Mouse (Mus musculus) MEL-GATA-1-ER (cell line): ENCODE data around the gene Ints7.
A peak's percentile ranks its signal among the peaks of the same experiment; 100 is the strongest.

Experiments used
- DNase-seq: peaks from one replicate; pipeline ENCODE4 v3.0.0-alpha.2; 2012; ENCODE audit warnings: low read depth; ENCODE audit errors: extremely low read depth

The Ints7 gene

DNA sequence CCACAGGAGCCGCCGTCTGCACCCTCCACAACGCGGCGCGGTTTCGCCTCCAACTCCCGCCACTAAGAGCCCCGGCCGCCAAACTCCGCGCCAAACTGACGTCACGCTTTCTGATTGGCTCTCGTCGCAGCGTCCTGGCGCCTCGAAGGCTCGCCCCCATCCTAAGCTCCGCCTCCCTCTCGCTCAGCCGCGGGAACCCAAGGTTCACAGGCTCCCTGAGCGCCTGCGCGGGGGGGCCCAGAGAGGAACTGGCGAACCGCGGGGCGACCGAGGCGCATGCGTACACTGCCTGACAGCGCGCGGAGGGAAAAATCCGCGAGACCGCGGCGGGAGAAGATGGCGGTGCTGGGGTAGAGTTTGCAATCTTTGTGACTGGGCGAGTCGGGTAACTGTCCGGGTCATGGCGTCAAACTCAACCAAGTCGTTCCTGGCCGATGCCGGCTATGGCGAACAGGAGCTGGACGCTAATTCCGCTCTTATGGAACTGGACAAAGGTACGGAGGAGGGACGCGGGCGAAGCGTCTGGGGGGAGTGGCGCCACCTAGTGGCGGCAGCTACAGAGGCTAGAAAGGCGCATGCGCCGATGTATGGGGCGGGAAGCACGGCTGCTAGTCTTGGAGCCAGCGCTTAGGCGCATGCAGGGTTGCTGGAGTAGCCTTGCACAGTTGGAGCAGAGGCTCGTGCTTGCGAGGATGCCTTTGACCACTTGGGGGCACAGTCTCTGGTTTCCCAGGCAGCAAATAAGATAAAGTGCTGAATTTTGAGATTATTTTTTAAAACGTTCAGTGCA is at the start of gene Ints7, which contains the start of gene Dtl:
TSS of gene Ints7 (plus strand) at position 179 of the 790 bp plus-strand sequence.
TSS of gene Dtl (minus strand) at position 87 of the 790 bp plus-strand sequence.
- peak; percentile 91 for DNase-seq

GRCm38 (mm10) chr1:191527089-191527488 is 48.3 kb upstream of the Ints7 start:
- peak; percentile 16 for DNase-seq

GRCm38 (mm10) chr1:191527921-191528612 is 47.4 kb upstream of the Ints7 start:
- no peak for DNase-seq

DNA sequence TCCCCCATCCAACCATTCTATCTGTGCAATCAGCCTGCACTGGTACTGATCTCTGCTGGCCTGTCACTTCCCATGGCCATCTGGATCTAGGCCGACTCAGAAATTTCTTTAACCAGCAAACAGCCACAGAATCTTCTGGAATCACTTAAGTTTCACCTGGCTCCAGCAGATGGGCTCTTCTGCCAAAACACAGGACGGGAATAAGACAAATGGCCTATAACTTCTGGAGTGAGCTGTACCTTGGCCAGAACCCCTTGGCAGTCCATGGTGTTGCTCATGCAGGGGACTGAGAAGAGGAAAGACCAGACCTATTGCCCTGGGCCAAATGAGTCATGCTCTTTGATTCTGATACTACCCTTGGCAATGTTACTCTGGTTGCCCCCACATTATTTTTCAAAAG is 46.0 kb upstream of the Ints7 start:
- no peak for DNase-seq

GRCm38 (mm10) chr1:191531023-191531422 is 44.4 kb upstream of the Ints7 start:
- no peak for DNase-seq

DNA sequence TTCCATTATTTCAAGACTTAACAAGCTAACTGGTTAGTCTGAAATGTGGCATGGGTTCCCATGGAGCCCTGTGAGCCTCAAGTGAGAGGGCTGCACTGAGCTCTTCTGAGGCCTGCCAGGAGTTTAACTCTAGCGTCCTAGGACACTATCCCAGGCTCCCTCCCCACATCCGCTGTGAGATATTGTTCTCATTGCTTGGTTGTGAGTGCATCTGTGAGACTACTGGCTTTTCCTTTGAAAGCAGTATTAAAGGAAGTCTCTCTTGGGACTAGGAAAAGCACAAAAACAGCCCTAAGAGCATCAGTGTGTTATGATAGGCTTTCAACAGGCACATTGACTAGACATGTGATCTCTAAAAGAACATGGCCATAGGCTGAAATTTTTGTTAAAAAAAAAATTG is 40.5 kb upstream of the Ints7 start:
- DNase-seq: no peak

DNA sequence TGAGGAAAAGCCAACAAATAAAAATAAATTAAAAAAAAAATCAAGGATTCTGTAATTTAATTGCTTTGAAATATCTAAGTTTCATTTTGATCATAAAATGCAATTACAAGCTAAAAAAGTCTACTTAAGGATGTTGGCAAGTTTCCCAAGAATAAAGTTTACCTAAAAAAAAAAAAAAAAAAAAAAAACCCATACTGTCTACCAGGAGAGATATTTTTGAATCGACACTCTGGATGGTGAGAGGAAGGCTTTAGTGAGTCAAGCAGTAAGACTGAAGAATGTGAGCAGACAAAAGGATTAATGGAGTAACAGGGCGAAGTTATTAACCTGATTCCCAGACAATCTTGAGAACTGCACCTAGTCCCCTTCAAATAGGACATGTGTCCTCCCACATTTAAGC is 35.1 kb upstream of the Ints7 start:
- DNase-seq: no peak

- DNase-seq: no peak
Observed at GRCm38 (mm10) chr1:191541014-191541413, 34.4 kb upstream of the Ints7 start.

DNA sequence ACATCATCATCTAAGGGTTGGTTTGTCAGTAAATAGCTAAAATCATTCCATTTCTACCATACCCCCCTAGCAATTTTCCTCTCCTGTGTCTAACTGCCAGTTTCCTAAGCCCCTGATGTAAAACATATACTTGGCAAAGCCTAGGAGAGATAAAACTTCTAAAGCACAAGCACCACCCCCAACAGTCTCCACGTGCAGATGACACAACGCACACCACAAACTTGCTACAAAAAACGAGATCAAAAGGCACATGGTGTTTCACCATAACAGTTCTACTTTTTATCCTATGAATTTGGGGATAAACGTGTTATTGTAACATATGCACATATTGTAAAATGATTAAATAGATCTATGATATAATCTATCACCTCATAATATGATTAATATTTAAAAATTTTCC is 33.8 kb upstream of the Ints7 start:
- no peak for DNase-seq

DNA sequence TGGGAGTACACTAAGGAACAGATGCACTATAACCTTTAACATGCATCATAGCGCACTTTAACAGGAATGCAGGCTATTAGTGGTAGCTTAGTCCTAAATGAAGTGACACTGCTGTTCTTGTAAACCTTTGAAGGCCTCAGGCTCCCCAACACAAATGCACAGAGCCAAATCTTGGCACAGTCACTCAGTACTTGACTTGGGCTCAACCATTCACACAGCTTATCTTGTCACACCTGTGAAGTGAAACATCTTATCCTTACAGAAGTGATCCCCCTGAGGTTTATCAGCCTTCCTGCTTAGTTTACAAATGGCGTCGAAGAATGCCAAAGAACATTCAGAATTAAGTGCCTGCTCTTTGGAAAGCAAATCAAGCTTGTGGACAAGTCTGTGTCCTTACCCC is 31.7 kb upstream of the Ints7 start:
- DNase-seq: no peak

GRCm38 (mm10) chr1:191550786-191551185 is 24.6 kb upstream of the Ints7 start:
- no peak for DNase-seq

DNA sequence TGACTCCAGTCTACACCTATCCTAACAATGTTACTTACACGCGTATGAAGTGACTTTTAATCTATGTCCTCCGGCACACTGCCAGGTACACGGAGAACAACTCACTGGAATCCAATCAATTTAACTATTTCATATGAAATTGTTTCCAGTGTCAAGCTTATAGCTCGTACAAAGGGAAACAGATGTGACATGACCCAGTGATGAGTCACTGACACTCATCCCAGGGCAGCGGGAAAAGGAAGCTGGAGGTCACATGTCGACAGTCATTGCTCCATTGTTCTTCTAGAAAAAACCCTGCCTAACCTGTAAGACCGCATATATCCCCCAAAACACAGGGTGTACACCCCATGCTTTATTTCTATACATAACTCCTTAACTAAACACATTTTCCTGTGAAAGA is 18.3 kb upstream of the Ints7 start:
- DNase-seq: no peak

DNA sequence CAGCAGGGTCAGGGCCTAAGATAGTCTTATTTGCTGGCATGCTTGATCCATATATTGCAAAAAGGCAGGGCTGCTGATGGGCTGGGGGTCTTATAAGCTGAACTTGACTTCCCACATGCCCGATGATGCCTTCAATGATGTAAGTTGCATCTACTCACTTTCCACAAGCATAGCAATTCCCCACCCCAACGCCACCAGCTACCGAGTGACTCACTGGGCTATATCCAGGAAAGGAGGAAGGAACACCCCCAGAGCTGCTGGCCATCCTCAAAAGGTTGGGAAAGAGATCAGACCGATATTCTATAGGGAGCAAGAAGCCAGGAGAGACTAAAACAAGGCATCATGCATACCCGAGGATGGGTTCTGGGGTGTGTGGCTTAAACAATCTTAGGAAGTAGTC is 15.7 kb upstream of the Ints7 start:
- no peak for DNase-seq

DNA sequence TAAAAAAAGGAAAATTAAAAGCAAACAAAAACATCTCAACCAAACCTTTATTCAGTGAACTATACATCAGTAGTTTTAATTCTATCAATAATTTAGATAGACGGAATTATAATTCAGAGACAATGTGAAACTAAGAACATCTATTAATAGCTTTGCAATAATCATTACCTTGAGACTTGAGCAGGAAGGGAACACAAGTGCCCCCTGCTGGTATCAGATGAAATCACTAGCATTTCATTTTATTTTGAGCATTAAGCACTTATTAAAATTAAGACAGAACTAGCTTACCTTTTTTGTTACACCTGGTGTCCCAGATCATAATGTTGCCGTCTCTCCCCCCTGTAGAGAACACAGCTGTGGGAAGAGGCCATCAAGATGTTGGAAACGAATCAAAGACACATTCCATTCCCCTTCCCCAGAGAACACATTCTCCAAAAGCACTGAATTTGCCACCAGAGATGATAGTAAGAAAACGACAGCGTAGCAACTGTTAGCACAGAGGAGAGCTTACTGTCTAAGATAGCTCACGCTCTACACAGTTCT is 12.5 kb upstream of the Ints7 start:
- no peak for DNase-seq

GRCm38 (mm10) chr1:191567859-191568258 is 7.6 kb upstream of the Ints7 start:
- no peak for DNase-seq

DNA sequence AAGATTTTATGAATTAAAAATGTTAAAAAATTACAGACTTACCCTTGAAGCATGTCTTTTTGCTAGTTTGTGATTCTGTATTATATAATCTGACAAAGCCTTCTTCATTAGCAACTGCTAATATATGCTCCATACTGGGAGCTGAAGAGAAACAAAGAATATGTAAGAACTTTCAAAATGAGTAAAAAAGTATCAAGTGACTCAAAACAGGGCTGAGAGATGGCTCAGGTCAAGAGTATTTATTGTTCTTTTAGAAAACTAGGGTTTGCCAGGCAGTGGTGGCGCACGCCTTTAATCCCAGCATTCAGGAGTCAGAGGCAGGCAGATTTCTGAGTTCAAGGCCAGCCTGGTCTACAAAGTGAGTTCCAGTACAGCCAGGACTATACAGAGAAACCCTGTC is 5.8 kb upstream of the Ints7 start:
- no peak for DNase-seq

DNA sequence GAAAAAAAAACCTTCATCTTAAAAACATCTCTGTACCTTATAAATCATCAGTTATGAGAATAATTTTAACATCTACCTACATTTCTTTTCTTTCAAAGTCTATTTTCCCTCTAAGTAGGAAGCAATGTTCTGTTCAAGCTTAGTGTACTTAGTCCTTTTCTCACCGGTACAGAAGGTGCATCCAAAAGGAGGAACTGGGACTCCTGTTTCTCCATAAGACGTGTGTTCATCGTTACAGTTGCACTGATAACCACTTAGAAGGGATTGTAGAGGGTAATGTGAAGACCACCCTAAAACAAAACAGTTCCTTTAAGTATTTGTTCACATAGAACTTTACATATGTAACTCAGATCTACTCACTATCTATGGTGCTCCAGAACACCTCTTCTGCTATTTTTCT is 5.0 kb upstream of the Ints7 start:
- no peak for DNase-seq

- peak; percentile 36 for DNase-seq
Observed at GRCm38 (mm10) chr1:191573906-191574639, 1.4 kb upstream of the Ints7 start.

DNA sequence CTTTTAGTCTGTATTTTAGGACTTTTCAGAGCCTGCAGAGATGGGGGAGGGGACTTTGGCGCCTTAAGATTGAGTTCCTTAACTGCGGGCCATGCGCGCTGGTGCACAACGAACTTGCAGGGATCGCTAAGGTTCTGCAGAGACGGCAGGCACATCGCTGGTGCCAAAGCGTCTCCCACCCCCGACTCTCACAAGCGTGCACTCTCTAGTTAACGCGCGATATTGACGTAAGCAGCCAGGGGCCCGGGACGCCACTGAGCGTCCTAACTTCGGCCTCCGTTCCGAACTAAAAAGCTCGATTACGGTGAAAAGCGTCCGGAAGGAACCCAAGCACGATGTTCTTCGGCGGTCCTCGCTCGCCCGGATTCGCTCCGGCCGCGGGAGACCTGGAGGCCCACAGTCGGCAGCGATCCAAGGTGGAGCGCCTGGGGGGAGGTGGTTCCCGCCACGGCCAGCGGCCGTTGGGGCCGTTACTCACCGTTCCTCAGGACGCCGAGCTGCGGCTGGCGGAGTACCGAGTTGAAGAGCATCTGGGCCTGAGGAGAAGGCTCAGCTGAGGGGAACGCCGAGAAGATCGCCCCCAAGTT is 472 bp upstream of the Ints7 start:
- DNase-seq: peak; percentile 73

GRCm38 (mm10) chr1:191579524-191579923 is 4.1 kb downstream of the Ints7 start:
- no peak for DNase-seq

- no peak for DNase-seq
Observed at GRCm38 (mm10) chr1:191581641-191582040, 6.2 kb downstream of the Ints7 start.
